Mouse (Mus musculus) spleen, adult 2 months (tissue): ENCODE measurements around the gene Sfi1.
"Not testable (repeated sequence)": the region's sequence is repeated elsewhere in the genome, so short reads cannot be mapped to it uniquely, and the experiment has no call there.

Experiments used
- CTCF ChIP-seq: fragments of 200-500 bp; IDR thresholded peaks from 2 replicates; pipeline ENCODE4 v1.5.1; 2011; ENCODE audit warnings: mild to moderate bottlenecking, inconsistent platforms; ENCODE audit not compliant: insufficient read depth, insufficient read length, insufficient replicate concordance; ENCODE audit errors: extremely low read depth
- POLR2A ChIP-seq: fragments of 200-500 bp; IDR thresholded peaks from 2 replicates; pipeline ENCODE4 v1.6.1; 2011; ENCODE audit warnings: low read depth, low read length, inconsistent platforms

DNA sequence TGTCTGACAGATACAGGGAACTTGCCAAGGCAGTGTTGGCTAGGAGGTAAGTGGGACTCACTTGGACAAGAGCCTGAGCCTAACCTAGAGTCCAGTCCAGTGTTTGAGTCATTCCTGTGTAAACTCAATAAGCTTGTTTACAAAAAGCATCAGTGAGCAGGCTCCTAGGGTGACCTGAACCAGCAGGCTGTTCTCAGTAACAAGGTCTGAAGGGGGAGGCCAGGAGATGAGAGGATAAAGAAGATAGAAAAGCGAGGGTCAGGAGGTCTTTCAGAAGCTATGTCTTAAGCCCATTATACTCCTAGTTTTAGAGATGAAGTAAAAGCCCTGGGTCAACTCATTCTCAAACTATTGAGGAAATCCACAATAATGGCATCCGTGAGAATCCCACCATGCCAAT, 31.9 kb downstream of the Sfi1 start:
- not testable (repeated sequence) for TF ChIP-seq POLR2A, CTCF
